ENCODE assay signal across 8 mouse cellular contexts in genomic region chr3:150384996-150385627, GRCm38 (mm10).
DNase-seq lines count a peak whose midpoint lies in the region; ATAC-seq and TF ChIP-seq lines count a peak whose summit lies in the region.

No protein-coding gene starts in this region.

- H3K27ac ChIP-seq in midbrain, embryonic 11.5 days (ENCODE audit: low read depth, low read length) = no peak overlapping the region
- H3K27ac ChIP-seq in midbrain, embryonic 16.5 days (ENCODE audit: low read length) = no peak overlapping the region
- H3K27ac ChIP-seq in cortical plate, adult 2 months (ENCODE audit: insufficient read depth, low read length) = no peak overlapping the region
- H3K27ac ChIP-seq in limb, embryonic 11.5 days (replicated peaks; ENCODE audit: low read depth, low read length) = no peak overlapping the region
- no peak overlapping the region for H3K27ac ChIP-seq in small intestine, adult 2 months (ENCODE audit: insufficient read depth, low read depth, low read length)

- H3K4me2 ChIP-seq in midbrain, embryonic 11.5 days = no peak overlapping the region
- H3K4me2 ChIP-seq in midbrain, embryonic 16.5 days (ENCODE audit: low read length) = no peak overlapping the region
- H3K4me2 ChIP-seq in limb, embryonic 11.5 days (ENCODE audit: low read depth, severe bottlenecking) = no peak overlapping the region

- H3K27me3 ChIP-seq in midbrain, embryonic 11.5 days (ENCODE audit: control insufficient read depth, insufficient read depth, low read length) = no peaks in the 10 kb centered on the region
- H3K27me3 ChIP-seq in midbrain, embryonic 16.5 days (ENCODE audit: control insufficient read depth, insufficient read depth, low read depth, low read length) = no peaks in the 10 kb centered on the region
- H3K27me3 ChIP-seq in limb, embryonic 11.5 days (ENCODE audit: control insufficient read depth, insufficient read depth, low read length) = no peaks in the 10 kb centered on the region
- H3K27me3 ChIP-seq in small intestine, adult 2 months (ENCODE audit: control insufficient read depth, insufficient read depth, low read length) = no peaks in the 10 kb centered on the region

- peak; percentile 64; the same call in 1 of the 2 replicates for TF ChIP-seq CTCF in cortical plate, adult 2 months (IDR thresholded peaks at IDR 0.05; ENCODE audit: extremely low read depth, insufficient read depth, low read length)
- TF ChIP-seq CTCF in small intestine, adult 2 months (IDR thresholded peaks at IDR 0.05; ENCODE audit: extremely low read depth, insufficient read length, insufficient replicate concordance, low read depth, low read length) = peak; percentile 8; the same call in 1 of the 2 replicates

- H3K9me3 ChIP-seq in midbrain, embryonic 11.5 days (ENCODE audit: control insufficient read depth, low read length) = no peaks in the 10 kb centered on the region
- no peaks in the 10 kb centered on the region for H3K9me3 ChIP-seq in midbrain, embryonic 16.5 days (replicated peaks; ENCODE audit: control insufficient read depth, low read length, poor library complexity, severe bottlenecking)
- no peaks in the 10 kb centered on the region for H3K9me3 ChIP-seq in limb, embryonic 11.5 days (ENCODE audit: control insufficient read depth, low read length)

- no peak overlapping the region for H3K9ac ChIP-seq in midbrain, embryonic 11.5 days (ENCODE audit: low read length)
- no peak overlapping the region for H3K9ac ChIP-seq in midbrain, embryonic 16.5 days (ENCODE audit: low read depth, low read length)
- no peak overlapping the region for H3K9ac ChIP-seq in limb, embryonic 11.5 days (ENCODE audit: low read length)

- H3K4me1 ChIP-seq in midbrain, embryonic 11.5 days (ENCODE audit: control insufficient read depth, insufficient read depth, low read length) = no peaks in the 10 kb centered on the region
- H3K4me1 ChIP-seq in midbrain, embryonic 16.5 days (ENCODE audit: control insufficient read depth, insufficient read depth, low read length) = no peaks in the 10 kb centered on the region
- no peaks in the 10 kb centered on the region for H3K4me1 ChIP-seq in cortical plate, adult 2 months (ENCODE audit: control insufficient read depth, insufficient read depth, low read length)
- no peaks in the 10 kb centered on the region for H3K4me1 ChIP-seq in limb, embryonic 11.5 days (ENCODE audit: control insufficient read depth, insufficient read depth, low read length)
- H3K4me1 ChIP-seq in small intestine, adult 2 months (ENCODE audit: control insufficient read depth, insufficient read depth, insufficient read length, low read length) = no peaks in the 10 kb centered on the region

- DNase-seq in midbrain, embryonic 11.5 days (ENCODE audit: low spot score, missing footprints) = peak; percentile 90
- peak; percentile 81 for DNase-seq in adipocyte (ENCODE audit: low spot score)
- DNase-seq in limb, embryonic 11.5 days (ENCODE audit: low spot score) = peak; percentile 66
- DNase-seq in natural killer cell, adult 2 months (ENCODE audit: low spot score in 2 of 2) = no peak

- no peaks in the 10 kb centered on the region for H3K36me3 ChIP-seq in midbrain, embryonic 11.5 days (ENCODE audit: control insufficient read depth, insufficient read depth, low read length)
- H3K36me3 ChIP-seq in midbrain, embryonic 16.5 days (ENCODE audit: control insufficient read depth, insufficient read depth, low read length) = no peaks in the 10 kb centered on the region
- H3K36me3 ChIP-seq in limb, embryonic 11.5 days (ENCODE audit: control insufficient read depth, insufficient read depth, low read length) = no peaks in the 10 kb centered on the region
- H3K36me3 ChIP-seq in small intestine, adult 2 months (ENCODE audit: control insufficient read depth, insufficient read depth, low read length) = no peaks in the 10 kb centered on the region

- TF ChIP-seq POLR2A in cortical plate, adult 2 months (IDR thresholded peaks at IDR 0.05; ENCODE audit: extremely low read depth, insufficient read depth, low read length) = no peak
- TF ChIP-seq POLR2A in small intestine, adult 2 months (IDR thresholded peaks at IDR 0.05; ENCODE audit: low read depth, low read length) = no peak

- 21% methylated on average over 1 of the region's 1 CpGs for WGBS in midbrain, embryonic 11.5 days
- 14% methylated on average over 1 of the region's 1 CpGs for WGBS in midbrain, embryonic 16.5 days
- 23% methylated on average over 1 of the region's 1 CpGs for WGBS in limb, embryonic 11.5 days
- 16% methylated on average over 1 of the region's 1 CpGs for WGBS in small intestine, adult 2 months

- no peak overlapping the region for H3K4me3 ChIP-seq in midbrain, embryonic 11.5 days (ENCODE audit: low read depth, low read length)
- H3K4me3 ChIP-seq in midbrain, embryonic 16.5 days (ENCODE audit: low read depth, low read length) = no peak overlapping the region
- H3K4me3 ChIP-seq in cortical plate, adult 2 months (ENCODE audit: insufficient read depth, low read length) = no peak overlapping the region
- H3K4me3 ChIP-seq in limb, embryonic 11.5 days (ENCODE audit: low read depth, low read length) = no peak overlapping the region
- no peak overlapping the region for H3K4me3 ChIP-seq in small intestine, adult 2 months (ENCODE audit: low read depth, low read length)

- ATAC-seq in midbrain, embryonic 11.5 days (ENCODE audit: low FRiP score) = peak; percentile 68; the same call in 1 of the 2 replicates
- no peak for ATAC-seq in midbrain, embryonic 16.5 days
- ATAC-seq in hematopoietic stem cell, adult 5-6 weeks (replicated peaks in 1 of 2; ENCODE audit: insufficient read depth in 1 of 2, low FRiP score in 2 of 2, low TSS enrichment in 1 of 2, low read depth in 1 of 2, poor library complexity in 2 of 2, severe bottlenecking in 2 of 2) = peak; percentile 48 to 49; a peak in 1 of 4 replicates
- ATAC-seq in limb, embryonic 11.5 days (ENCODE audit: insufficient number of reproducible peaks, low FRiP score, low TSS enrichment, low read depth) = no peak

Comparison
In these comparisons a context has a peak if more than half of its experiments do, and no peak if none do; other contexts are left out.
1. ATAC-seq: peak in midbrain, embryonic 11.5 days (single experiment) and hematopoietic stem cell, adult 5-6 weeks (2 of 2); none in midbrain, embryonic 16.5 days (single experiment) and limb, embryonic 11.5 days (single experiment).
2. DNase-seq: peak in midbrain, embryonic 11.5 days (single experiment), adipocyte (single experiment) and limb, embryonic 11.5 days (single experiment); none in natural killer cell, adult 2 months (0 of 2).